Mouse (Mus musculus): ENCODE results near the gene Olfr922.

The Olfr922 gene

DNA sequence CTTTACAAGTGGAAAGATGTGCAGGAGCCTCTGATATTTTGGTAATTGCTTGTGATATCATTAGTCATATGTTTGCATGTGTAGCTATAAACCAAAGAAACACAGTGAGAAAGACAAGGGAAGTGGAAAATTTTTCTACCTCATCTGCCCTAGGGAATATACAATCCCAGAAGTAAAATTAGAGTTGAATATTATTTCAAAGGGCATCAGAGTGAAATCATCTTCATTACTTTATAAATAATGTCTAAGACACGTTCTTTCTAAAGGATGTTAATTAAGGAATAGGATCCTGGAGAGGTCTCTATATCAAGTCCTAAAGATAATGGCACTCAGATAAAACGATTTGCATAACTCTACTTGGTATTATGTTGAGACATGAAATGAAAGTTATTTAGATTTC is at the start of gene Olfr922:
Gene Olfr922, plus strand, starts transcription at position 301 of the 400 bp plus-strand sequence.
- DNase-seq (ENCODE audit: low read depth, low spot score): no peak

DNA sequence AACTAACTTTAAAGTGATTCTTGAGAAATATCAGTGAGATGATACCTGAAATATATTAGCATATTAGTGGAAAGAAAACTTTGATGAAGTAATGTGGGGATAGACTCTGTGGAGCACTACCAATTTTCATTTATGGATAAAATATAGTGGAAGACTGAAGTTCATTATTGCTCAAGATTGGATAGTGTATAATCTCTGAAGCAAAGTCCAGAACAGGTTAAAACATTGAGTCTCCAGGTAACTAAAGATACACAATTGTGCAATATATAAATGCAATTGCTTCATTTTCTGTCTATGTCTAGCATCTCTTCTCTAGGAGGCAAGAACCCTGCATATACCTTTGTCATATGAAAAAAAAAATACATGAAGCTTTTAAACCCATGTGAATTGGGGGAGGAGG is 41.6 kb upstream of the Olfr922 start, which contains the start of gene Olfr921:
Gene Olfr921, plus strand, starts transcription at position 301 of the 400 bp plus-strand sequence.
- DNase-seq (ENCODE audit: low read depth, low spot score): no peak

DNA sequence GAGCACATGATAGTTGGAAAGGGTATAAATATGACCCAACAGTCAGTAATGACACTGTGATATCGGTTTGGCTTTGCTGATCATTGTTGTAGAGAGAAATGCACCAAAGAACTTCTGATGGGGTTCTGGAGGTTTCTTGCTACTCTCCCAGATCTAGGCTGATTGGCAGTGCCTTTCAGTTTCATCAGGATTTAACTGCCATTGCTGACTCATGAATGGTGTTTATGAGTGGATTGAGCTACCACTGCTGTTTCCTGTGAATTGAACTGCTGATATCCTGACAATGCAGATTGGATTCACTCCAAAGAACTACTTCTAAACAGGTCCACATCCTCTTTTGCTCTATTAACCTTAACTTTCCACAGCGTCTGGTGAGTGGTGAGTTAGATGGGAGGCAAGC is 21.7 kb upstream of the Olfr922 start:
- no peak for DNase-seq (ENCODE audit: low read depth, low spot score)

DNA sequence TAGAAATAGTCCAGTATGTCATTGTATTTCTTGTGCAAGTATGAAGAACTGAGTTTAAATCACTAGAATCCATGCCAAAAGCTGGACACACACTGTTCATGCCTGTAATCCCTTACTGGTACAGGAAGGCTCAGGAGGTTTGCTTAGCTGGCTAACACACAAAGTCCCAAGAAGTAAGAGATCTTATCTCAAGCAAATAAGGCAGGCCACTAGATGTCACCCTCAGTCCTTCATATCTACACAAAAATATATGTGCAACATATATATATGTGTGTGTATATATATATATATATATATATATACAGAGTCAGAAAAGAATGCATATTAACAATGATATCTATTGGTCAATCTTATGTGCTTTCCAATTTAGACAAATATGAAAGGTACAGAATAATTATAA is 8.7 kb upstream of the Olfr922 start:
- peak; percentile 15 for DNase-seq (ENCODE audit: low read depth, low spot score)

DNA sequence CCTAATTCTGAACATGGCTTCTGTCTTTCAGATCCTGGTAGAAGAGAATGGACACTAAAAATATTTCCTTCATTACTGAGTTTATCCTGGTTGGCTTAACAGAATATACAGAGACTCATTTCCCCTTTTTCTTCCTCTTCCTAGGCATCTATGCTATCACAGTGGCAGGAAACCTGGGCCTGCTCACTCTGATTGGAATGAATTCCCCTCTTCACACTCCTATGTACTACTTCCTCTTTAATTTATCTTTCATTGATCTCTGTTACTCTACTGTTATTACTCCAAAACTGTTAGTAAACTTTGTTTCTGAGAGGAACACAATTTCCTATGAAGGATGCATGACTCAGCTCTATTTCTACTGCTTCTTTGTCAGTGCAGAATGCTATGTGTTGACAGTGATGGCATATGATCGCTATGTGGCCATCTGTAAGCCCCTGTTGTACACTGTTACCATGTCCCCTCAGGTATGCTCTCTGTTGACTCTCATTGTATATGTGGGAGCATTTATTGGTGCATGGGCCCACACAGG is 1.1 kb downstream of the Olfr922 start:
- DNase-seq (ENCODE audit: low read depth, low spot score): no peak

DNA sequence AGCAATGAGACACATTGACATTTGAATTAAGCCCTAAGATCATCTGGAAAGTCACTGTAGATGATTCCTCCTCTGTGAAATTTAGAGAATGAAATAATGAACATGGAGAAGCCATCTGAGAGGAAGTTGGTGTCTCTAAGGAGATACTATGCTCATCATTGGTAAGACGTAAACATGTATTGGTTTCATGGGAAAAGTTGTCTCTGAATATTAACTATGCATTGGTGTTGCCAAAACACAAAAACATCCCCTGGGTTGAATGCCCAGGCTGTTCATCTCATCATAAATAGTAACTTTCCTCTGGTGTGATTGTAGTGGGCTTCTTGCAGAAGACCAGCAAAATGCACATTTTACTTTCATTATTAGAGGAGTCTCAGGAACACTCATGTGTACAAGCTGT is 11.8 kb downstream of the Olfr922 start, which contains the start of gene Olfr923:
Gene Olfr923, plus strand, starts transcription at position 301 of the 400 bp plus-strand sequence.
- DNase-seq (ENCODE audit: low read depth, low spot score): no peak

DNA sequence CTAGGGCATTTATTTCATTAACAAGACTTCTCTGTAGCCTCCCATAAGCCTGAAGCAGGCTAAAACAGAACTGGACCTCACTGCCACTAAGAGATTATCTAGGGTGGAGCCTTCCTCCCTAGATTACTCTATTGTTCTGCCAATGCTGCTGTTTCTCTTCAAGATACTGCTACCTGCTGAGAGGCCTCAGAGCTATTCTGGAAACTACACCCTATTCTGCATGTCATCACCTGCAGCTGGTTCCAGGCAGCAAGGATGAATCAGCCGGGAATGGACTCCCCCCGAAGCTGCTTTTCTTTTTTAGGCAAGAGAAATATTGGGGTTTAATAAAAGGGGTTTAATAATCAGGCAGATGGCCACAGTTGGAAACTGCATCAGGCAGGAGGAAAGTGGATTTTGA is 18.6 kb downstream of the Olfr922 start:
- no peak for DNase-seq (ENCODE audit: low read depth, low spot score)

DNA sequence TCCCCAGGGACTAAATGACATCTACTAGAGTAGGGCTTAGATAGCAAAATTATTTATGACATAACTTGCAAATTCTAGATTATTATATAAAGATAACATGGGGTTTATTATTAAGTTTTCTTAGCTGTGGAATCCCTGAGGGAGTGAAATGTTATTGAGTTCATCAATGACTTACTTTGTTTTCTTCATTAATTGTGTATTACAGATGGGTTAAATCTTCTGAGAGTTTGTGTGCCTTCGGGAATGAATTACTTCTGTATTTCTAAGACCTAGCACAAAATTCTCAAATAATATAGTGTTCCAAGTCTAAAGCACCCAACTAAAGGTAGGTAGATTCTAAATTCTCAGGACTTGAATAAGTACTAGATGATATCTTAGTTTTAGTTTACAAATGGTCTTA is 29.7 kb downstream of the Olfr922 start, which contains the start of gene Olfr924:
Gene Olfr924, plus strand, starts transcription at position 301 of the 400 bp plus-strand sequence.
- no peak for DNase-seq (ENCODE audit: low read depth, low spot score)

DNA sequence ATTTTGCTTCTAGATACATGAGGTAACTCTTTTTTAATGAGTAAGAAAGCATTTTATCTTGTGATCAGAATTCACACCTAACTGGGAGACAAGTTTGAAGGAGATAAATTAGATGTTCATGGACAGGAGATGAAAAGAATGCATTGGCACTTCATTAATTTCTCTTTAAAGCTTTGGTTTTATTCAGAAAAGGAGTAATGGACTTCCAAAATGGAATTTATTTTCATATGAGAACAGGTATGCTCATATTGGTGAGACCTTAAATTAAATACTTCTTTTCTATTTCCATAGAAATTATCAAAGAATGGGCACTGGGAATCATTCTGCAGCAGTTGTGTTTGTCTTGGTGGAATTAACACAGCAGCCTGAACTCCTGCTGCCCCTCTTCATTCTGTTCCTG is 40.3 kb downstream of the Olfr922 start, which contains the start of gene Olfr26:
Gene Olfr26, plus strand, starts transcription at position 301 of the 400 bp plus-strand sequence.
- DNase-seq (ENCODE audit: low read depth, low spot score): no peak
